Comparison of ENCODE assay signal across 32 mouse cellular contexts in genomic region chr11:84495774-84496173, GRCm38 (mm10). TPM values are rescaled to one million over a fixed set of nuclear protein-coding genes. Genes with fewer than 3 reads are reported as not detected.
A peak's percentile ranks its signal among the peaks of the same experiment; 100 is the strongest.
DNase-seq lines count a peak whose midpoint lies in the region; ATAC-seq and TF ChIP-seq lines count a peak whose summit lies in the region.
"Had no signal": no experiment of that assay in that cellular context is flagged by ENCODE, and none has a peak within 500 bp of the region (broad histone marks: within the 10 kb centered on the region; RNA-seq: fewer than 3 reads in every experiment).

No protein-coding gene starts in this region.

- peaks cover 12% of the 10 kb centered on the region for H3K4me1 ChIP-seq in midbrain, embryonic 13.5 days (replicated peaks)
- no peaks in the 10 kb centered on the region for H3K4me1 ChIP-seq in midbrain, postnatal 0 days (ENCODE audit: insufficient read depth, low read length)
- H3K4me1 ChIP-seq in hindbrain, embryonic 15.5 days (replicated peaks) = peaks cover 6% of the 10 kb centered on the region; the same call in 1 of the 2 replicates
- H3K4me1 ChIP-seq: embryonic facial prominence, embryonic 13.5 days; heart, embryonic 10.5 days; heart, embryonic 15.5 days; kidney, embryonic 15.5 days; liver, embryonic 12.5 days had no signal

- H3K9ac ChIP-seq in midbrain, embryonic 13.5 days (replicated peaks) = no peak overlapping the region
- H3K9ac ChIP-seq in midbrain, postnatal 0 days (replicated peaks; ENCODE audit: low read length, poor library complexity, severe bottlenecking) = no peak overlapping the region
- no peak overlapping the region for H3K9ac ChIP-seq in hindbrain, embryonic 15.5 days
- H3K9ac ChIP-seq: embryonic facial prominence, embryonic 13.5 days; forebrain, embryonic 13.5 days; heart, embryonic 15.5 days; kidney, embryonic 15.5 days; liver, embryonic 12.5 days; liver, postnatal 0 days had no signal

- no peaks in the 10 kb centered on the region for H3K27me3 ChIP-seq in midbrain, embryonic 13.5 days
- H3K27me3 ChIP-seq in midbrain, postnatal 0 days (ENCODE audit: insufficient read depth, low read length) = no peaks in the 10 kb centered on the region
- no peaks in the 10 kb centered on the region for H3K27me3 ChIP-seq in hindbrain, embryonic 15.5 days
- H3K27me3 ChIP-seq: embryonic facial prominence, embryonic 13.5 days; forebrain, embryonic 13.5 days; heart, embryonic 15.5 days; kidney, embryonic 15.5 days; liver, embryonic 12.5 days had no signal

- 55% methylated on average over 4 of the region's 4 CpGs for WGBS in midbrain, embryonic 13.5 days
- 46% methylated on average over 4 of the region's 4 CpGs for WGBS in midbrain, postnatal 0 days
- 35% methylated on average over 4 of the region's 4 CpGs for WGBS in hindbrain, embryonic 15.5 days

- no peak overlapping the region for H3K4me3 ChIP-seq in midbrain, embryonic 13.5 days (replicated peaks)
- H3K4me3 ChIP-seq in midbrain, postnatal 0 days (ENCODE audit: low read depth, low read length) = no peak overlapping the region
- no peak overlapping the region for H3K4me3 ChIP-seq in hindbrain, embryonic 15.5 days
- H3K4me3 ChIP-seq: embryonic facial prominence, embryonic 13.5 days; forebrain, embryonic 13.5 days; heart, embryonic 10.5 days; heart, embryonic 15.5 days; kidney, embryonic 15.5 days; liver, embryonic 12.5 days had no signal

- no peak for ATAC-seq in midbrain, embryonic 13.5 days
- no peak for ATAC-seq in midbrain, postnatal 0 days (ENCODE audit: low FRiP score)
- no peak for ATAC-seq in hindbrain, embryonic 15.5 days (ENCODE audit: low FRiP score, low read depth)
- ATAC-seq: forebrain, embryonic 13.5 days; inflammation-experienced regulatory T-cells, adult 6 months; liver, embryonic 12.5 days; liver, postnatal 0 days had no signal

- H3K4me2 ChIP-seq in midbrain, embryonic 13.5 days (replicated peaks) = no peak overlapping the region
- no peak overlapping the region for H3K4me2 ChIP-seq in midbrain, postnatal 0 days (ENCODE audit: low read depth, low read length, poor library complexity, severe bottlenecking)
- no peak overlapping the region for H3K4me2 ChIP-seq in hindbrain, embryonic 15.5 days
- H3K4me2 ChIP-seq: embryonic facial prominence, embryonic 13.5 days; forebrain, embryonic 13.5 days; heart, embryonic 15.5 days; kidney, embryonic 15.5 days; liver, embryonic 12.5 days had no signal

- H3K27ac ChIP-seq in midbrain, embryonic 13.5 days = peak overlapping the region; percentile 44
- H3K27ac ChIP-seq in midbrain, postnatal 0 days (ENCODE audit: low read depth, low read length) = no peak overlapping the region
- H3K27ac ChIP-seq in hindbrain, embryonic 15.5 days (replicated peaks) = peak overlapping the region; percentile 34; the same call in 1 of the 2 replicates
- H3K27ac ChIP-seq: embryonic facial prominence, embryonic 13.5 days; forebrain, embryonic 13.5 days; heart, embryonic 10.5 days; heart, embryonic 15.5 days; kidney, embryonic 15.5 days; liver, embryonic 12.5 days had no signal

- H3K9me3 ChIP-seq in midbrain, embryonic 13.5 days = no peaks in the 10 kb centered on the region
- no peaks in the 10 kb centered on the region for H3K9me3 ChIP-seq in midbrain, postnatal 0 days (ENCODE audit: low read length)
- no peaks in the 10 kb centered on the region for H3K9me3 ChIP-seq in hindbrain, embryonic 15.5 days
- H3K9me3 ChIP-seq: embryonic facial prominence, embryonic 13.5 days; forebrain, embryonic 13.5 days; heart, embryonic 10.5 days; heart, embryonic 15.5 days; kidney, embryonic 15.5 days; liver, embryonic 12.5 days had no signal

- no peak for TF ChIP-seq CTCF in midbrain, postnatal 0 days (IDR thresholded peaks at IDR 0.05)

- peak; percentile 23 for DNase-seq in heart, adult 11 months
- no peak for DNase-seq in heart, postnatal 10 days
- DNase-seq in midbrain, postnatal 0 days (ENCODE audit: low spot score) = no peak
- DNase-seq in left cerebral cortex, postnatal 36 days (ENCODE audit: low spot score in 2 of 2) = no peak
- no peak for DNase-seq in kidney, adult 18-20 months
- DNase-seq: adrenal gland, postnatal 25 days; cerebellum, adult 18-20 months; cerebellum, postnatal 10 days; gastrocnemius, postnatal 14 days; heart, postnatal 36 days; kidney, adult 11 months; kidney, postnatal 36 days; left cerebral cortex, postnatal 4 days; liver, postnatal 0 days; lung, postnatal 36 days; right cerebral cortex, adult 18-20 months; thymus, adult 2 months; thymus, postnatal 36 days had no signal

- peaks cover 33% of the 10 kb centered on the region for H3K36me3 ChIP-seq in midbrain, embryonic 13.5 days
- H3K36me3 ChIP-seq in midbrain, postnatal 0 days (ENCODE audit: insufficient read depth, low read length) = peaks cover 15% of the 10 kb centered on the region
- H3K36me3 ChIP-seq in hindbrain, embryonic 15.5 days = peaks cover 33% of the 10 kb centered on the region

- intact Hi-C loops in heart, postnatal 10 days (cut with DNase I) = no loop called here
- intact Hi-C loops in left cerebral cortex, postnatal 36 days (cut with DNase I) = loop anchor here (10.0 kb wide), 1 partner anchor 221 kb away; no protein-coding TSS in a partner anchor

RNA-seq across cellular contexts. Expression of gene Aatf, which starts 17.5 kb away (rescaled TPM):
- total RNA-seq in heart, postnatal 10 days (2021) = 10 to 100 TPM; 14.9 to 15.0 TPM
- polyA plus RNA-seq in midbrain, embryonic 13.5 days (2015; fragmentation: Nextera tagmentation; extraction: Ambion mirVana) = 59.5 and 60.7 TPM in 2 replicates
- total RNA-seq in midbrain, postnatal 0 days (2014; rRNA removed) = 24.8 and 27.3 TPM in 2 replicates
- polyA plus RNA-seq in midbrain, postnatal 0 days (2015; fragmentation: Nextera tagmentation; extraction: Ambion mirVana) = 34.9 and 39.2 TPM in 2 replicates
- 50.8 and 53.3 TPM in 2 replicates for polyA plus RNA-seq in hindbrain, embryonic 15.5 days (2015; fragmentation: Nextera tagmentation; extraction: Ambion mirVana)
- total RNA-seq in left cerebral cortex, postnatal 36 days (2021) = 10 to 100 TPM; 19.4 to 20.4 TPM

RNA-seq across cellular contexts. Expression of gene Lhx1, which starts 29.6 kb away (rescaled TPM):
- total RNA-seq in heart, postnatal 10 days (2021) = not detected
- 57.5 and 62.7 TPM in 2 replicates for polyA plus RNA-seq in midbrain, embryonic 13.5 days (2015; fragmentation: Nextera tagmentation; extraction: Ambion mirVana)
- total RNA-seq in midbrain, postnatal 0 days (2014; rRNA removed) = 34.2 and 44.9 TPM in 2 replicates
- polyA plus RNA-seq in midbrain, postnatal 0 days (2015; fragmentation: Nextera tagmentation; extraction: Ambion mirVana) = 21.3 and 22.5 TPM in 2 replicates
- 37.5 and 54.5 TPM in 2 replicates for polyA plus RNA-seq in hindbrain, embryonic 15.5 days (2015; fragmentation: Nextera tagmentation; extraction: Ambion mirVana)
- total RNA-seq in left cerebral cortex, postnatal 36 days (2021) = not detected
- total RNA-seq: adrenal gland, adult 18-20 months; adrenal gland, postnatal 25 days; common myeloid progenitor, adult 5-6 weeks; gastrocnemius, postnatal 14 days; granulocyte monocyte progenitor cell, adult 5-6 weeks; heart, postnatal 36 days; MEL had no signal
- polyA plus RNA-seq: heart, embryonic 15.5 days; inflammation-experienced regulatory T-cells, adult 6 months; liver, embryonic 12.5 days; lung, embryonic 16.5 days had no signal

Comparison
In these comparisons a context has a peak if more than half of its experiments do, and no peak if none do; other contexts are left out.
1. RNA of gene Lhx1, which starts 29.6 kb away (total RNA-seq): 34.2 to 44.9 TPM in midbrain, postnatal 0 days; not detected in left cerebral cortex, postnatal 36 days and not detected in heart, postnatal 10 days; every median in the first group is over 10 times any median in the second.